Mouse (Mus musculus) neural tube, embryonic 10.5 days (tissue): Measurements from ENCODE around the gene Stoml2.

Source experiments
- DNase-seq: peaks from one replicate; pipeline ENCODE4 v3.0.0-alpha.2; 2017; ENCODE audit warnings: low spot score; ENCODE audit errors: extremely low spot score

Gene Stoml2

DNA sequence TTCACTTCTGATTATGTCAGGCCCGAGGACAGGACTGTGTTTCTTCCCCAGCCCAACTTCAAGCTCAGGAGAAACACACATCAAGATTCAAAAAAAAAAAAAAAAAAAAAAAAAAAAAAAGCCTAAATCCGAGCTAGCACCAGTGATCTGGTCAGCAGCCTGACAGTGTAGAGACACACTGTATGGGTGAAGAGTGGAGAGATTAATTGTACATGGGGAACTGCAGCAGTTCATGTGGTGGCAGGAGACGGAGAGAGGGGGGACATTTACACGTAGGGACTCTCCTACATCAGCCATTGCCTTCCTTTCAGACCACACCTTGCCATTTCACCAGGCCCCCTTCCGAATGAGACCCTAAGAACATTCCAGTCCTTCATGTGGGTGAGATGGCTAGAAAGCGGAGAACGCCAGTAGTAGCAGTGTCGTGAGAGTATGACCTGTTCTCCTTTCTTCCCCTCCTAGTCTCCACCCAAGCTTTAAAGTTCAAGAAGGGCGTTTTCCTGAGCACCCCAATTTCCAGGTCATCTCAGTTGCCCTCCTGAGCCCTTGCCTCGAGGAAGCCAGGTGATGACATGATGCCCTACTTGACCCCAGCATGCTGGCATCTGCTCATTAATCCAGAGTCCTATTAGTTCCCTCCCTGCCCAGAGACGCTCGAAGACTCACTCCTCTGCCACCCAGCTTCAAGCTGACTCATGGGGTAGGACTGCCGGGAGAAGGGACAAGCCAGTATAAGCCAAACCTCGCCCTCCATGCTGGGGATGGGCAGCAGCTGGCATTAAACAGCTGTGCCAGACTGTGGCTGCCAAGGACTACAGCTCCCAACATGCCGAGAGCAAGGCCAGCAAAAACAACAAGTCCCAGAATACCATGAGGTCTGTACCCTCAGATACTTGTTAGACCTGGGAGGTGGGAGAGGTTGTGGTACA, 7.3 kb upstream of the Stoml2 start:
- no peak for DNase-seq

DNA sequence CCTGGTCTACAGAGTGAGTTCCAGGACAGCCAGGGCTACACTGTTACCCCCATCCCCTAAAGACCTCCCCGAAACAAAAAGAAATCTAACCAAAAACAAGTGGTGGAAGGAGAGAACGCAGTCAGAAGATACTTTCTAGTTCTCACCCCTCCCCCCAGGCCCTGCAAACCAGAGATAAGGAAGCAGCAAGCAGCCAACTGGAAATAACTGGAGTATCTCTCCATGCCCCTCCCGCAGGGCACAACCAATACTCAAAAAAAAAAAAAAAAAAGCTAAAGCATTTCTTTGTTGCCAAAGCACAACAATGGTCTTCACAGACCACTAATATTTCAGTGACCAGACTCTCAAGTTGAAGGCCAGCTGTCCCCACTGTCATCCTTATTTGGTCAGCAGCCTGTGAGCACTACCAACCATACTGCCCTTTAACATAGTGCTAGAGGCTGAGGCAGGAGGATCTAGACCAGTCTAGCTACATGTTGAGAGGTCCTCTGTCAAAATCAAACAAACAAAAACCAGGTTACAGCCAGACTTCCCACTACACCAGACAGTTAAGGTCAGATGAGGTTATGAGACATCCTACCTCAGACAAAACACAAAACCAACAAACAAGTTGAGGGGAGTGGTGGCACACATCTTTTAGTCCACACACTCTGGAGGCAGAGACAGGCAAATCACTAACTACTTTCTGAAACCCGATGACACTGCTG, 6.5 kb upstream of the Stoml2 start:
- DNase-seq = no peak

DNA sequence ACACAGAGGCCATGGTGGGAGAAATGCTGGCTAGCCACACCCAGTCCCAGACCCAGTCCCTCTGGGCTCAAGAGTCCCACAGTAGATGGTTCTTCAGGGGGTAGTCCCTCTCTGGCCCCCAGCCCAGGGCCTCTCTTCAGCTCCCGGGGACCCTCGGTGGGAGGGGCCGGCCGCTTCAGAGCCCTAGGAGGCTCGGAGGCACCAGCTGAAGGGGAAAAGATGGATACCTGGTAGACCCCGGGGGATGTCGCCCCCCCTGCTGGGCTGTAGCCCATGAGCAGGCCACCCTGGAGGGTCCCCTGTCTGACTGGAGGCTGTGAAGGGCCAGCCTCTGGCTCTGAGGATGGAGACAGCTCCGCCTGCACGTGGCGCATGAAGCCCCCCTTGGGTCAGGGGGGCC, 4.8 kb upstream of the Stoml2 start:
- no peak for DNase-seq

DNA sequence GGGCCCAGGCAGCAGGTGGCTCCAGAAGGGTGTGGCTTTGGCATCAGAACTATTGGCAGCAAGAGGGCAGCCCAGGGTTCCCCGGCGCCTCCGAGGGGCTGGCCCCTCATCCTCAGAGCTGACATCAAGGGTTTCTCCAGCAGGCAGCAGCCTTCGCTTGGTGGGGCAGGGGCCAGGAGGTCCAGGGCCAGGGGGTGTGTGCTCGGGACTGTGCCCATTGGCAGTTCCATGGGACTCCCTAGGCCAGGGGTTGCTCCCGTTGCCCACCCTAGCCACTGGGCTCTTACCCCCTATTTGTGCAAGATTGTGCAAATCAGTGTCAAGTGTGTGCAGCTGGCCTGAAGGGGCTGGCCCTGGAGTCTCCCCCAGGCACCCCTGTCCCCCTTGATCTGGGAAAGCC, 4.3 kb upstream of the Stoml2 start:
- no peak for DNase-seq

DNA sequence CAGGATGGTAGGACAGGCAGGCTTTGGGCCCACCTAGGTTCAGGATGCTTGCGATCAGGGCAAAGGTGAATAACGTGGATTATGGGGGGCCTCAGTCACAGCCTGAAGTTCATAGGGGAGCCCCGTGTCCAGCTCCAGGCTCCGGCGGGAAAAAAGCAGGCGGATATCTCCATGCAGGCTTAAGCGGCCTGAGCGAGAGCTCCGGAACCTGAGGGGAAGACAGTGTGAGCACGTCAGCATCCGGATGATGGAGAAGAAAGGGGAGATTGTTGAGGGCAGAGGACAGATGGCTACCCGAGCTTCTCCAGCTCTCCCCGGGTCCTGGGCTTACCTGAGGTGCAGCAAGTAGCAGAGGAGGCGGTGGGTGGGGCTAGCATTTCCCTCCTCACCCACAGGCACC, 2.0 kb upstream of the Stoml2 start:
- DNase-seq = no peak

DNA sequence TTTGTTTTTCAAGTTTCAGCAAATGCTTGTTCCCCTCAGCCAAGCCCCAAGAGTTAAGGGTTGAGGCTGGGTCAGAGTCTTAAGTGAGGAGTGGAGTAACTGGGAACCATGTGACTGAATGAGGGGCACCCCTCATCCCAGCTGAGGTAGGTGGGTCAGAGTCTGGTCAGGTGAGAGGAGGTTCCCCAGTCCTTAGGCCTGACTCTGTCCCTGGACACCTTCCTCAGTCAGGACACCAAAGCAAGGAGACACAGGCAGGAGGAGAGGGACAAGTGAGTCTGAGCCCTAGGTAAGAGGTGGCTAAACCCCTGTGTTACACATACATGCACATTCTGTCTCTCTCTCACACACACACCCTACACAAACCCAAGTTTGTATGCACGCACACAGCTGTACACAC, 991 bp upstream of the Stoml2 start:
- no peak for DNase-seq

DNA sequence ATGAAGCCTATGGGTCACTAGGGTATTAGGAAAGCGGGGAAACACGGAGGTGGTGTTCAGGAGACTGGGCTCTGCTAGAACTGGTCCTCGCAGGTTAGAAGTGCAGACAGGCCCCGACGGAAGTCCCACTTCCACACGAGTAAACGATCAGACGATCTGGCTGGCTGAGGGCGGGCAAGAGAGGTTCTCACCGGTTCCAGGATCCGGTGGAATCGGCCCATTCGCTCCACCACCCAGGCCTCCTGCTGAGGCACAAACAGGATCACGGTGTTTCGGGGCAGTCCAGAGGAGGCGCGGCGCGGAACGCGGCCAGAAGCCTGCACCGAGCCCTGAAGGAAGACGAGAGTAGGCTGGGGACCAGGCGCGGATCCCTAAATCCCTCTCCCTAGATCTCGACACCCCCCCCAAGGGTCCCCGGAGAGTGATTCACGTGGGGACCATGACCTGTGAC, 705 bp downstream of the Stoml2 start:
- no peak for DNase-seq

DNA sequence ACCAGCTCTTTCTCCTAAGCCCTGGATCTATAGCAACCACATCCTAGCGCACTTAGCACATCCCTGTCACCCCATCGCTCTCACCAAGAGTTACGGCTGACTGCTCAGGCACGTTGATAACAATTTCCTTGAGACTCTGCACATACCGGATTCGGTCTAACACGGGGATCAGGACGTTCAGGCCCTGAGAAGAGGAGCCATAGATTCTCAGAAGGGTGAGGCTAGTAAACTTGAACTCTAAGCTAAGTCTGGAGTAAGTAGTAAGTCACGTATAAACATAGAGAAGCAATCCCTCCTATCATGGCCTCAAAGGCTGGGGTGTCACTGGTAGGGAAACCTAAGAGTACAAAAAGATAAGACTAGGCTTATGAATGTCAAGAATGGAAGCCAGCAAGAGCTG, 1.2 kb downstream of the Stoml2 start:
- DNase-seq = no peak

DNA sequence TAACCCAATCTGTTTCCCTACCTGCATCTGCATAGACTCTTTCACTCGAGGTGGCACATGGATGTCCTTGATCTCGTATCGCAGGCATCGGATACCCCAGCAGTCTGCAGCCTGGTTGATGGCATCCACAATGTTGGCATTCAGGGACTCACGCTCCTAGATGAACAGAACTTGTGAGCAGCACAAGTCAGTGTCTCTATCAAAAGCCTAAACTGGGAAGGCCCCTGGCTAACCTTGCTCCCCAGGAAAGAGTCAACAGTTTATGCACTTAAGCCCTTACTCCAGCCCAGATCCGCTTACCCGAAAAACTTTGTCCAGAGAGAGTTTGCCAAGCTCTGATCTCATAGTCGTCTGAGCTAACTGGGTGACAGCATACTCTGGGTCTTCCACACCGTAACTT, 1.8 kb downstream of the Stoml2 start:
- no peak for DNase-seq

DNA sequence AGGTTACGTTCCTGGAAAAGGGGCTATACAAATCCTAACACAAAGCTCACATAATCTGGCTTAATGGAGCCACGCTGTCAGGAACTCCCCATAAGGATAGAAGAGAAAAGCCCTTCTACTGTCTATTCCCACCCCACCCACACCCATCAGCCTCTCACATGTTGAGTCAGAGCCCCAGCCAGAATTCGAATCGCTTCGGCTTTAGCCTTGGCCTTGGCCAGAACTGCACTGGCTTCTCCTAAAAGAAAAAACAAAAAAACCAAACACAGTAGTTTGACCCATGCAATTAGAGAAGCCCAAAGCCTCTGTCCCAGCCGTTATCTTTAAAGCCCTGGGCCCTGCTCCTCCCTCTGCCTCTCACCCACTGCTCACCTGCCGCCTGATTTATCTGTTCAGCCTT, 2.4 kb downstream of the Stoml2 start:
- no peak for DNase-seq

DNA sequence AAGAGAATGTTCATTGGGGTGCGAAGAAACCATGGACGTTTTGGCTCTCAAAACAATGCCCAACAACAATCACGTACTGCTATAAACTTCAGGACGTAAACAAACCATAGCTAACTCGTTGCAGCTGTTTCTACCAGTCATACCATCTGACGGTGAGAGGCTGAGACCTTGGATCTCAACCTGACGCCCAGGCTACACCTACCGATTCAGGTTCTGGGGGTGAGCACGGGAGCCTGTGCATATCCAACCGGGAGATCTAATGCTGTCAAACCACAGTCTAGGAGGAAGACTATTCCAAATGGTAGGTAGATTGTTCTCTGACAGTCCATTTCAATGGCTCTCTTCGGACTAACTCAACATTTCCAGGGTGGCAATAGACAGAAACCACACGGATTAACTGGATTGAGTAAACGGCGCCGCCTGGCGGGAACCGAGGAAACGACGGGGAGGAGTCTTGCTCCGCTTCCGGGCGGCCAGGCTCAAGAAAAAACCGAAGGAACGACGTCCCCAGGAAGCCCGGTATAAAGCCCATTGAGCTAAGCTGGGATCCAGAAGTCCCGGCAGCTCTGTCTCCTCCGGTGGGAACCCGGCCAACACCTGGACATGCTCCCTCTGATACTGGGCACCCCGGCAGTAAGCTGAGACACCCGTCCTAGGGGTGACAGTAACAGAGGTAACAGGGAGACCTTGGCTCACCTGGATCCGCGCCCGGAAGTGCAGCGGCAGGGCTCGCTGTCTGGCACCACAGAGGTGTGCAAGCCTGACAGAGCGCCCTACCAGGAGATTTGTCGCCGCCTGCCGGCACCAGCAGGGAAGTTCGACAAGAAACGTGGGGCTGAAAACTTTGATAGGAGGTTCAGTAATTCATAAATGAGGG, 6.2 kb downstream of the Stoml2 start, which contains the start of gene Pigo:
Gene Pigo (minus strand): TSS at position 736 of the 877 bp plus-strand sequence.
- peak; percentile 90 for DNase-seq

DNA sequence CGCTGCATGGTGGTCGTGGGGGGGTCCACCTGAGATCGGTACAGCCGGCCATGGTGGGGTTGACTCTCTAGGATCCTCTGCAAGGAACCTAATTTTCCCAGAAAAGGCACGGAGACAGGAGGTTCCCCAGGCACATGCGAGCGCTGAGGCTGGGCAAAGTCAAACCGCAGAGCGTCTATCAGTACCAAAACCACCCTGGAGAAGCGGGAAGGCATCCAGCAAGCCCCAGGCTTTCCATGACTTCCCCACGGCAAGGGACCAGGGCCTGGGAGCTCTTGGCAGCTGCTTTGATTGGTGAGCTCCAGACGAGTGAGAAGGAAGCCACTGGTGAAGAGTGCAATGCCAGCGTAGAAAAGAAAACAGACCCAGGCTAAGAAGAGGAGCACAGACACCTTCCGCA, 6.8 kb downstream of the Stoml2 start:
- no peak for DNase-seq

DNA sequence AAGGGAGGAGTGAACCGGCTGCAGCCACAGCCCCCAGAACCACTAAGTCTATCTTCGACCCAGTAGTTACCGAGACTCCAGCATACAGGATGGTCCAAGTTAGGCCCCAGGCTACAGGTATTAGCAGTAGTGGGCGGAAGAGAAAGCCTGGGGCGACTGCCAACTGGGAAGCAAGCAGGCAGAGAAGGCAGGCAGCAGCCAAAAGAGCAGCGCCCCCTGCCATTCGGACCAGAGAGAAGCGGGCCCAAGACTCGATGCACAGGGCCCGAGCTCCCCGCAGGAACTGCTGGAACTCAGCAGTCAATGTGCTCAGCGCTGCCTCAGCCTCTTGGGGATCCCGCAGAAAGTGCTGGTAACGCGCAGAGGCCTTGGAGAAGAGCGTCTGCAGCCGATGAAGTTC, 10.2 kb downstream of the Stoml2 start:
- DNase-seq = no peak

DNA sequence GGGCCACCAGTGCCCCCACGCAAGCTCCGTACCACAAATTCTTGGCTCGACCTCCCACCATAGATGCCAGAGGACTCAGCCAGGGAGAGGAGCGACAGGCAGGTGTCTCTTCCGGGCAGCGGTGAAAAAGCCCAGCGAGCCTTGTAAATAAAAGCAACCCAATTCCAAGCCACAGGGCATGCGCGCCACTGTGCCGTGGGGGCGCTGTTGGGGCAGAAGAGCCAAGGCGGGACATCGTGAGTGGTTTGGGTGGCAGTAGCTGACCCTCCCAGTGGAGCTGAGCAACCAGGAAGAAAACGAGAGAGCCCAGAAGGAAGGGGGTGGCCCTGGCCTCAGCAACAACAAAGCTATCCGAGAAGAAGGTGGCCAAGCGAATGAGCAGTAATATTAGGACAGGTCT, 10.6 kb downstream of the Stoml2 start:
- DNase-seq = no peak

DNA sequence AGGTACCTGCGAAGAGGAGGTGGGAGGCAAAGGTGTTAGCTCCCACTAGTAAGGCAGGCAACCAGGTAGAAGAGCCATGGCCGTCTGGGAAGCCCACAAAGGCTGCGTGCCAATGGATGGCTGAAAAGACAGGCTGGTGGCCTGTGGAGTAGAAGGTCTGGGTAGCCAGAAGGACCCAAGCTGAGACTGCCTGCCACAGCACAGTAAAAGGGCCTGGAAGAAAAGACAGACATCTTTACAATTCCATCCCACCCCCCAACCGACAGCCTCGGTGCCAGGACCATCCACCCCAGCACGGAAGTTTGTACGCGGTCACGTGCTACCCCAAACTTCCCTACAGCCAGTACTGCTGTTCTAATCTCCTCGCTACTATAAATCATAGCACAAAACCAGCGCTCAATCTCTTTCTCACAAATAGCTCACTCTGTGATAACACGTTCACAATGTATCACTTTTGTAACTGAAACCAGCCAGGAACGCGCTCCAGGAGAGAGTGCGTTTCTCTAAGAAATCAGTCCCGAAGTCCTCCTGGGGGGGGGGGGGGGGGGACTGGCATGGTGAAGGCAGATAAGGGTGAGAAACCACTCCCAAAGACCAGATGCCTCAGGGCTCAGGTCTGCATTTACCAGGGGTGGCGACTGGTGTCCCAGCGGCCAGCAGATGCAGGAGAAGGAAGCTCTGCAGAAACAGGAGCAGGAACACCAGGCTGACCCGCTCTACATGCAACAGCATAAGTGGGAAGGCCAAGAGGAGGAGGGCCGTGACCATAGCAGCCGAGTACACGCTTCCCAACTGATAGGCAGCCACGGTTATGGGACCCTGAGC, 11.7 kb downstream of the Stoml2 start:
- no peak for DNase-seq

DNA sequence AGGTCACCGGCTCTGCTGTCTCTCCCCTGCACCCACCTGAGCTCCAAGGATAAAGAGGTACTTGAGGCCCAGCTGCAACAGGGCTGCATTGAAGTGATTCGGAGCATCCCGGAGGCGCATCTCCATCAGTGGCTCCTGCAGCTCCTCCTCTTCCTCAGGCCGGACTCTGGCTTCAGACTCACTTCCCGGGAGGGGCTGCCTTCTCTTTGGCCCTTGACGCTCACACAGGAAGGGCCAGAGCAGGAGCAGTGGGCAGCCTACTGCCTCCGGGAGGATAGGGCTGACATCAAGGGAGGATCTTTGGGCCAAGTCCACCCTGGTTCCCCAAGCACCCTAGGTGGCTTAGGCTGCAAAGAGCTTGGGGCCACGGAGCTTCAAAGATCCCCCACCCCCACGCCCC, 12.3 kb downstream of the Stoml2 start:
- DNase-seq = no peak

DNA sequence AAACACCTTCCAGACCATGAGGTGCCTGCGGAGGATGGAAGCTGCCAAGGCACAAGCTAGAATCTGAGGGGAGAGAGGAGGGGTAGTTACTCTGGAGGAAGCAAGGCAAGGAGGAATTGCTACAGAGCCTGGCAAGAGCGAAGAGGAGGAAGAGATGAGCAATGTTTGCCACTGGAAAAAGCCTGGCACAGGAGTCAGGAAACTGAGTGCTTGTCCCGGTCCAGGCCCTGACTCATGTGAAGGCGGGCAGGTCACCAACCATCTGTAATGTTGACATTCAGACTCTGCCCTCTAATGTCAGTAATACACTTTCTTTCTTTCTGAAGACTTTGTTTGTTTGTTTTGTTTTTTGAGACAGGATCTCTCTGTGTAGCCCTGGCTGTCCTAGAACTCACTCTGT, 13.4 kb downstream of the Stoml2 start:
- DNase-seq = no peak

DNA sequence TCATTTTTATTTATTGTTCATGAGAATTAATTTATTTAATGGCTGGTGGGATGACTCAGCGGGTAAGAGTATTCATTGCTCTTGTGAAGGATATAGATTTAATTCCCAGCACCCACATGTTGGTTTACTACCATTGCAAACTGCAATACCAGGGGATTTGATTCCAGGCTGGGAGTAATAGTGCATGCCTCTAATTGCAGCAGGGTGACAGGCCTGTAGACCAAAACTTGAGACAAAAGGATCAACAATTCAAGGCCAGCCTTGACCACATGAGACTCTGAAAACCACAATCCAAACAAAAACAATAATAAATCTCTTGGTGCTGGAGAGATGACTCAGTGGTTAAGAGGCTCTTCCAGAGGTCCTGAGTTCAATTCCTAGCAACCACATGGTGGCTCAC, 19.4 kb downstream of the Stoml2 start:
- no peak for DNase-seq

DNA sequence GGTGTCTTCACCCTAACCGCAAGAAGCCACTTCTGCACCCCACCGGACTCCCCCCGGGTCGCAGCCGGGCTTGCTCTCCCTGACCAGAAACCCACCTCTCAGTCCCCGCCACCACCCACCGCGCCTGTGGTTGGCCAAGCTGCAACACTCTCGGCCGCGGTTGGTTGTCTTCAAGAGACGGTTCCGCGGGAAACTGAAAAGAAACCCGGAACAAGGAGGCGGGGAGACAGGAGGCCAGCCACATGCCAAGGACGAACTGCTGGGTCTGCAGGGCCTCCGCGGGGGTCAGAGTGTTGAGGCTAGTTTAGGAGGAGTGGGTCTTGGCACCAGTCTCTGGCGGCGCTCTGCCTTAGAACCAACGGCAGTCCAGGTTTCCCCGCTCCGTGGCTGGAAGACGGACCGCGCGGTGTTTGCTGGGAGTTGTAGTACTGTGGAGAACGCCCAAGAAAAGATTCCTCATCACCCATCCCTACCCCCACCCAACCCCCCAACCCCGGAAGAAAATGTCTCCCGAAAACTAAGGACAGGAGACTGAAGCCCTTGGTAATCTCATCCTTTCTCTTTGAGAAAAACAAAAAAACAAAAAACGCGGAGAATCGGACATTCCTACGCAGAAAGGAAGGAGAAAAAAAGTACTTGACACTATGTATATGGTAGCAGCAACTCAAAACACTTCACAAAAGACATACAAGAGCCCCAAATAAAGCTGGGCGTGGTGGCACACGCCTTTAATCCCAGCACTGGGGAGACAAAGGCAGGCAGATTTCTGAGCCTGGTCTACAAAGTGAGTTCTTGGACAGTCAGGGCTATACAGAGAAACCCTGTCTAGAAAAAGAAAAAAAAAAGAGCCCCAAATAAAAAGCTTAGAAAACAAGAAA, 21.1 kb downstream of the Stoml2 start, which contains the start of gene Fancg:
Gene Fancg (minus strand): TSS at position 346 of the 878 bp plus-strand sequence.
- DNase-seq = peak; percentile 87

DNA sequence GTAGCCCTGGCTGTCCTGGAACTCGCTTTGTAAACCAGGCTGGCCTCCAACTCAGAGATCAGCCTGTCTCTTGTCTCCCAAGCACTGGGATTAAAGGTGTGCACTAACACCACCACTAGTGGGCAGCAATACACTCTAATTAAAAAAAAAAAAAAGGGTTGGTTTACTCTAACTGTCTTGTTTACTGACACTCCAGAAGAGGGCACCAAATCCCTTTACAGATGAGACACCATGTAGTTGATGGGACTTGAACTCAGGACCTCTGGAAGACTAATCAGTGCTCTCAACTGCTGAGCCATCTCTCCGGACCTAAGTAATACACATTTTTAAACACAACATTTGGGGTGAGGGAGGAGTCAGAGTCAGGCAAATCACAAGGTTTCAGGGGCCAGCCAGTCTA, 25.7 kb downstream of the Stoml2 start:
- no peak for DNase-seq
